Mouse (Mus musculus): ENCODE measurements at regions not wholly inside any gene's neighbourhood (a gene's known extent, or its start where the extent isn't known, plus 50 kb on each side); places are given as distances from the start of the nearest gene placed in this dataset.

- TF ChIP-seq MYB (IDR thresholded peaks at IDR 0.05; ENCODE audit: low read depth, low read length) (no peak), GATA1 (IDR thresholded peaks at IDR 0.05; ENCODE audit: low read depth, low read length) (no peak), CHD2 (IDR thresholded peaks at IDR 0.05; ENCODE audit: low read length) (no peak), BHLHE40 (IDR thresholded peaks at IDR 0.05; ENCODE audit: borderline replicate concordance, low read depth, low read length) (no peak), POLR2A (IDR thresholded peaks at IDR 0.05; ENCODE audit: control insufficient read depth in 1 of 2, insufficient read depth in 1 of 2, low read depth in 1 of 2, low read length in 2 of 2, poor library complexity in 1 of 2) (no peak), CTCF (IDR thresholded peaks at IDR 0.05 in 2 of 3, conservative IDR thresholded peaks at IDR 0.05 in 1 of 3; ENCODE audit: control insufficient read depth in 1 of 3, insufficient read depth in 1 of 3, low read depth in 2 of 3, low read length in 3 of 3, poor library complexity in 1 of 3, severe bottlenecking in 1 of 3) (no peak), MAFK (IDR thresholded peaks at IDR 0.05; ENCODE audit: borderline replicate concordance, low read depth, low read length) (no peak), EP300 (IDR thresholded peaks at IDR 0.05; ENCODE audit: low read depth in 1 of 2, low read length in 2 of 2) (no peak), RCOR1 (IDR thresholded peaks at IDR 0.05; ENCODE audit: low read depth, low read length) (no peak), MXI1 (IDR thresholded peaks at IDR 0.05; ENCODE audit: low read depth, low read length) (no peak), ZNF384 (IDR thresholded peaks at IDR 0.05; ENCODE audit: low read depth, low read length) (no peak), MAX (IDR thresholded peaks at IDR 0.05; ENCODE audit: low read length) (no peak), GABPA (IDR thresholded peaks at IDR 0.05; ENCODE audit: low read depth, low read length) (no peak)
These were observed 471.4 kb upstream of the Map3k7 start for GRCm38 (mm10) chr4:31492535-31492934.

Measured in MEL (cell line).